Mouse (Mus musculus) gastrocnemius, postnatal 36 days (tissue): ENCODE data around the gene Fam126a. TPM values are rescaled to one million over a fixed set of nuclear protein-coding genes. Genes with fewer than 3 reads are reported as not detected.

ENCODE experiments used
- DNase-seq, 2 experiments: peaks; one replicate each; pipeline ENCODE4 v3.0.0; 2022
- intact Hi-C: fragments of 180-260 bp; cut with DNase I; formaldehyde crosslinking; loops from one replicate; pipeline ENCODE4 v1.15.1; 2025
- long read RNA-seq, 2 experiments: library from polyadenylated mRNA; stranded (forward); transcript quantifications; one replicate each; pipeline ENCODE4 v2.0.0; 2021
- total RNA-seq, 2 experiments: library from RNA; stranded (reverse); gene quantifications; 2 replicates each; pipeline ENCODE4 v1.2.3; 2021

Gene Fam126a
- total RNA-seq: 1 to 10 TPM; 5.2 to 7.2 TPM
- long read RNA-seq, experiment 1, partial matches to known transcripts: 0 of 2 reads
- long read RNA-seq, experiment 1, other reads (novel, unspliced or antisense): 2 of 2 reads
- long read RNA-seq, experiment 2, full-length matches to known transcripts: 2 of 10 reads
- long read RNA-seq, experiment 2, partial matches to known transcripts: 0 of 10 reads
- long read RNA-seq, experiment 2, other reads (novel, unspliced or antisense): 8 of 10 reads

DNA sequence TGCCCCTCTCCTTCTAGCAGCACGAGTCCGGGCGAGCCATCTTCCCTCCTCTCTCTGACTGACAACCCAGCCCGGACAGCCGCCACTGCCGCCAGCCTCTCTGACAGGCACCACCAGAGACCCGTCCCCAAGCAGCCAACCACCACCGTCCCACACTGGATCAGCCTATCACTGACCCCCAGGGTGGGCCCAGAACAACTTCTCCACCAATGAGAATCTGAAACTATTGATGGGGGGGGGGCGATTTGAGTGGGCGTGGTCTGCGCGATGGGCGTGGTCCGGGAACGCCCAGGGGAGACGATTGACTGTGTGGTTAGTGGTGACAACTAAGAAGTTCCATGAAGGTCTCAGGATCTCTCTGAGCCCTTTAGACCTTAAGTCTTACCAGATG, at the start of gene Fam126a:
Fam126a (minus strand) TSS at position 112 of the 391 bp plus-strand sequence.
- intact Hi-C loops: no loop called here
- DNase-seq: peak; percentile 88 to 96

DNA sequence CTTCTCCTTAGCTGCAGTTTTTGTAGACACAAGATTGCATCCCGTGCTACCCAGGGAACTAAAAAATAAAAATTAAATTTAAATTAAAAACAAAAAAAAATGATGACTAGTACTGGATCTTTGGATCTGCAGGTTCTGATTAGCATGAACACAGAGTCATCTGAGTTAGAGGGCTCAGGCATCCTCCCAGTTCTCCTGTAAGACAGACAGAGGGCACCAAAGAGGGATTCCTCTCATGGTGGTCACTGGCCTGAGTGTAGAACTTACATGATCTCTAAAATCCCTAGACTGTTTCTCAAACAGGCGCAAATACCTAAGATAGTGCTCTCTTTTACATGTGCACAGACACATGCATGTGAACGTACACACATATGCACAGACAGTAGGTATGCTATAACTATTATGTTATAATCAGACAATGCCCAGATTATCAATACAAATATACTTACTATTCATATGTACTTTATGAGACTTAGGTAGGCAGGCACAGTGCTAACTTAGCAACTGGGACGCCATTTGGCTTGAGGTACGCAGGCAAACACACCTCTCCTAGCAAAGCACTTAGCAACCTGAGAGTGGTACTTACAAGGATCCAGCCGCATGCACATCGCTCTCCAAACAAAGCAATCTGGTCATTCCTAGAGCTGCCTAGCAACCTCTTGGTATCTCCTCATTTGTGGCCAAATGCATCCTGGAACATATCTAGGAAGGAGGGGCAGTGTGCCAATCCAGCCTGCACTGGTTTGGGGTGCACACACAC, 48.1 kb upstream of the Fam126a start:
- DNase-seq: no peak
- intact Hi-C loops: loop anchor here (5.0 kb wide), 1 partner anchor 231 kb away; no protein-coding TSS in a partner anchor

GRCm38 (mm10) chr5:24077739-24078306, 47.3 kb upstream of the Fam126a start:
- intact Hi-C loops: loop anchor here (2.0 to 5.0 kb wide), 2 partner anchors 187 to 231 kb away; no protein-coding TSS in a partner anchor
- no peak for DNase-seq

DNA sequence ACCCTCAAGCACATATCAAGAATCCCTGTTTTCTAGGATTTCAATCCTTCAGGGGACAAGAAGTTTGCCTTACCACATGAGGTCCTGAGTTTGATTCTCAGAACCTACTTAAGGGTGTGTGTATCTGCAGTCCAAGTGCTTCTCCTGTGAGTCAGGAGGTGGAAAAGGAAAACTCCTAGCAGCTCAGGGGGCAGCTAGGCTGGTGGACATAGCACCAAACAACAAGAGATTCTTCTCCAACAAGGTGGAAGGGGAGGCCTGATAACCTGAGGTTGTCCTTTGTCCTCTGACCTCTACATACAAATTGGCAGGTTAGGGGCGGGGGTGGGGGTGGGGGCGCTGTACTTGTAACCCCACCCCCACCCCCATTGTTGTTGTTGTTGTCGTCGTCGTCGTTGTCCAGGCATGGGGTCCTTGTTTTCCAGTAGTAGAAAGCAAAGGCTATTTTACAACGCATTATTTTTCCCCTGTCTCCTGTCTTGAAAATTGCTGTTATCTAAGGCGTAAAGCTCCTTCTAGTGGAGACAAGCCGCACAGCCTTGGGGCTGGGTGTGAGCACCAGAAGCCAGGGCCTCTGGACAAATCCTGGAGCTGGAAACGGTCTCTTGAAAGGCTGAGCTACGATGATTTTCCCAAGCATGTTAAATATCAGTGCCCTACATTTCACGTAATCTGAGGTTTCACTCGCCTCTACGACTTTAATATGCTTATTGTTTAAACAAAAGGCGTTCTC, 46.7 kb upstream of the Fam126a start:
- intact Hi-C loops: loop anchor here (2.0 to 5.0 kb wide), 2 partner anchors 186 to 230 kb away; no protein-coding TSS in a partner anchor
- DNase-seq: peak; percentile 40 to 59

- no peak for DNase-seq
- intact Hi-C loops: no loop called here
Observed at GRCm38 (mm10) chr5:24072031-24072430, 41.5 kb upstream of the Fam126a start.

DNA sequence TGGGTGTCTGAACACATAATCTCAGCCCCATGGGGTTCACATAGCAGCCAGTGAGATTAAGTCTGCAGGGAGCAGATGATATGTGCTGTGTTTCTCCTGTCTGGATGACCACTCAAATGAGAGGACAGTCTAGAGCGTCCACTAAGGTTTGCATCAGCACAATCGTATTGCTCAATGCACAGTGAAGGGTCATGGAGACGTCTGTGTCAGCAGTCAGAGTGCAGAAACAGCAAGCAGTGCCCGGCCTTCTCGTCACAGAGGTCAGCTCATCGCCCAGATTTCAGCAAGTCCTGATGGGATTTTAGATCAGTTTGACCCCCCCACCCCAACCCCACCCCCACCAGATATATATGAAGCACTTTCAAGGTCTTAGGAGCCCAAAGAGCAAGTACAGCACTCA, 38.5 kb upstream of the Fam126a start:
- no peak for DNase-seq
- intact Hi-C loops: no loop called here

- intact Hi-C loops: no loop called here
- no peak for DNase-seq
Observed at GRCm38 (mm10) chr5:24063545-24063944, 33.1 kb upstream of the Fam126a start.

- intact Hi-C loops: no loop called here
- no peak for DNase-seq
Observed at GRCm38 (mm10) chr5:24063034-24063433, 32.5 kb upstream of the Fam126a start.

- intact Hi-C loops: no loop called here
Observed at GRCm38 (mm10) chr5:24060949-24061348, 30.5 kb upstream of the Fam126a start.

DNA sequence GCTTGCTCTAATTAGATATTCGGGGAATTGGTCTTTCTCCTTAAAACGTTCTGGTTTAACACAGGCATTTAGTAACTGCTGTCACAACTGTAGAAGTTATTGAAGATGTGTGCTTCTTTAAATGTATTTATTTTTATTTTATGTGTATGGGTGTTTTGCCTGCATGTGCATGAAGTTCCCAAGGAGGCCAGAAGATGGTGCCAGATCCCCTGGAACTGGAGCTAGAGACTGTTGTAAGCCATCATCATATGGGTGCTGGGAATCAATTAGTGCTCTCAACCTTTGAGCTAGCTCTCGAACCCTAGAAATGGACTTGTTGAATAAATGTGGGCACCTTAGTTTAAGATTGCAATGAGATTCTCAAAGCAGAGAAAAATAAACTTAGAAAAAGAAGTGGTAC, 27.1 kb upstream of the Fam126a start:
- no peak for DNase-seq
- intact Hi-C loops: no loop called here

More at GRCm38 (mm10) chr5:24060949-24061348, 30.5 kb upstream of the Fam126a start:
- no peak for DNase-seq

DNA sequence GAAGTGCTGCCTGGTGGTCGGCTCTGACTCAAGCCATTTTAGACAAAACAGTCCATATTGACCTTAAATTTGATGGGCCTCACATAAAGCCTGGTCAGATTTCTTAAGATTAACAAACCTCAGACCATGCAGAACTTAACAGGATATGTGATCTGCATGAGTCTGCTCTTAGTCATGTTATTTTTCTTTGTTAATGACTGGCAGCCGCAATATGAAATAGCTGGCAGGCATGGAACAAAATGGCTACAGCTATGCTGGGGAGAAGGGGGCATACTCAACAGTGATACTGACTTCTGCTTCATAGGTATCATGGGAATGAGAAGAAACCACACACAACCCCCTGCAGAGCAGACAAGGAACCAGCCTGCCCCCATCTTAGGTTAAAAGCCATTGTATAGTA, 26.4 kb upstream of the Fam126a start:
- intact Hi-C loops: no loop called here
- DNase-seq: no peak

- no peak for DNase-seq
- intact Hi-C loops: no loop called here
Observed at GRCm38 (mm10) chr5:24054382-24054781, 23.9 kb upstream of the Fam126a start.

GRCm38 (mm10) chr5:24053245-24054190, 23.0 kb upstream of the Fam126a start:
- no peak for DNase-seq
- intact Hi-C loops: no loop called here

GRCm38 (mm10) chr5:24051755-24052675, 21.5 kb upstream of the Fam126a start:
- intact Hi-C loops: no loop called here
- no peak for DNase-seq

GRCm38 (mm10) chr5:24047821-24048220, 17.3 kb upstream of the Fam126a start:
- intact Hi-C loops: no loop called here
- DNase-seq: no peak

- no peak for DNase-seq
- intact Hi-C loops: no loop called here
Observed at GRCm38 (mm10) chr5:24047001-24047400, 16.5 kb upstream of the Fam126a start.

- no peak for DNase-seq
- intact Hi-C loops: no loop called here
Observed at GRCm38 (mm10) chr5:24045998-24046631, 15.6 kb upstream of the Fam126a start.

DNA sequence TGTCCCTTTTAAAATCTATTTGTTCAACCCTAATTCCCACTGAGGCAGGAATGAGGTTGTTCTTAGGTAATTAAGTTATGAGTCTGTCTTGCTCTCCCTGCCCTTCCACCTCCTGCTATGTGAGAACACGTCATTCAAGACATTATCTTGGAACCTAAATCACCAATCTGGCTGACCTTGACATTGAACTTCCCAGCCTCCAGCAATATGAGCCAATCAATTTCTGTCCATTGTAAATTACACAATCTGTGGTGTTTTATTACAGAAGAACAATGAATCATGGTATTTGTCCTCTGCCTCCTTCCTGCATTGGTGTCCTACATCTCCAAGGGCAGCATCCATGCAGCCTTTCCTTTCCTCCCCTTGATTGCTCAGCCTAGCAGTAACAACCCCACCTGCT, 13.9 kb upstream of the Fam126a start:
- intact Hi-C loops: no loop called here
- DNase-seq: no peak
